Mouse (Mus musculus): ENCODE measurements around the gene Bloc1s6. TPM values are rescaled to one million over a fixed set of nuclear protein-coding genes. Genes with fewer than 3 reads are reported as not detected.

Bloc1s6 gene
- 10 to 100 TPM; 27.0 to 39.2 (median 29.5) TPM for total RNA-seq (2022)

GRCm38 (mm10) chr2:122737894-122738830 is at the start of gene Bloc1s6:
Bloc1s6 (plus strand) TSS chr2:122738503.
- peak; percentile 90 for DNase-seq (ENCODE audit: low spot score in 2 of 2)

- DNase-seq (ENCODE audit: low spot score in 2 of 2), result no peak
Observed at GRCm38 (mm10) chr2:122697526-122697925, 40.8 kb upstream of the Bloc1s6 start.

GRCm38 (mm10) chr2:122701012-122701411 is 37.3 kb upstream of the Bloc1s6 start:
- DNase-seq (ENCODE audit: low spot score in 2 of 2), result no peak

- no peak for DNase-seq (ENCODE audit: low spot score in 2 of 2)
Observed at GRCm38 (mm10) chr2:122701871-122702180, 36.5 kb upstream of the Bloc1s6 start.

- DNase-seq (ENCODE audit: low spot score in 2 of 2), result peak; percentile 40 to 67
Observed at GRCm38 (mm10) chr2:122702181-122703036, 35.9 kb upstream of the Bloc1s6 start, which contains the start of gene Slc30a4. Slc30a4 (minus strand) TSS chr2:122702663.

GRCm38 (mm10) chr2:122704572-122704971 is 33.7 kb upstream of the Bloc1s6 start:
- DNase-seq (ENCODE audit: low spot score in 2 of 2), result no peak

- DNase-seq (ENCODE audit: low spot score in 2 of 2), result no peak
Observed at GRCm38 (mm10) chr2:122708080-122708479, 30.2 kb upstream of the Bloc1s6 start.

- DNase-seq (ENCODE audit: low spot score in 2 of 2), result no peak
Observed at GRCm38 (mm10) chr2:122709156-122709555, 29.1 kb upstream of the Bloc1s6 start.

GRCm38 (mm10) chr2:122711911-122712310 is 26.4 kb upstream of the Bloc1s6 start:
- no peak for DNase-seq (ENCODE audit: low spot score in 2 of 2)

- no peak for DNase-seq (ENCODE audit: low spot score in 2 of 2)
Observed at GRCm38 (mm10) chr2:122712848-122713247, 25.5 kb upstream of the Bloc1s6 start.

GRCm38 (mm10) chr2:122715148-122715692 is 23.1 kb upstream of the Bloc1s6 start:
- no peak for DNase-seq (ENCODE audit: low spot score in 2 of 2)

- DNase-seq (ENCODE audit: low spot score in 2 of 2), result no peak
Observed at GRCm38 (mm10) chr2:122716301-122716842, 21.9 kb upstream of the Bloc1s6 start.

- DNase-seq (ENCODE audit: low spot score in 2 of 2), result no peak
Observed at GRCm38 (mm10) chr2:122719232-122719631, 19.1 kb upstream of the Bloc1s6 start.

- no peak for DNase-seq (ENCODE audit: low spot score in 2 of 2)
Observed at GRCm38 (mm10) chr2:122720564-122720963, 17.7 kb upstream of the Bloc1s6 start.

GRCm38 (mm10) chr2:122725604-122726003 is 12.7 kb upstream of the Bloc1s6 start:
- DNase-seq (ENCODE audit: low spot score in 2 of 2), result no peak

- DNase-seq (ENCODE audit: low spot score in 2 of 2), result no peak
Observed at GRCm38 (mm10) chr2:122731456-122731855, 6.8 kb upstream of the Bloc1s6 start.

- DNase-seq (ENCODE audit: low spot score in 2 of 2), result no peak
Observed at GRCm38 (mm10) chr2:122739023-122739422, 720 bp downstream of the Bloc1s6 start.

- DNase-seq (ENCODE audit: low spot score in 2 of 2), result no peak
Observed at GRCm38 (mm10) chr2:122746461-122746860, 8.2 kb downstream of the Bloc1s6 start.

GRCm38 (mm10) chr2:122753739-122754343 is 15.5 kb downstream of the Bloc1s6 start:
- peak; percentile 10 to 73 for DNase-seq (ENCODE audit: low spot score in 2 of 2)

- no peak for DNase-seq (ENCODE audit: low spot score in 2 of 2)
Observed at GRCm38 (mm10) chr2:122759791-122760190, 21.5 kb downstream of the Bloc1s6 start.

GRCm38 (mm10) chr2:122762991-122763390 is 24.7 kb downstream of the Bloc1s6 start:
- DNase-seq (ENCODE audit: low spot score in 2 of 2), result no peak

Data from left cerebral cortex, adult 8-10 months (tissue).